Mouse (Mus musculus) brain, embryonic 14.5 days (tissue): ENCODE measurements around the gene Hnrnpdl. TPM values are rescaled to one million over a fixed set of nuclear protein-coding genes. Genes with fewer than 3 reads are reported as not detected.
A peak's percentile ranks its signal among the peaks of the same experiment; 100 is the strongest.

Experiments used
- DNase-seq: peaks from one replicate; pipeline ENCODE4 v3.0.0-alpha.2; 2011; ENCODE audit warnings: low read depth
- CTCF ChIP-seq: fragments of 200-500 bp; IDR thresholded peaks from 2 replicates; pipeline ENCODE4 v1.5.1; 2012; ENCODE audit warnings: inconsistent platforms, mild to moderate bottlenecking, moderate library complexity, borderline replicate concordance; ENCODE audit not compliant: insufficient read depth, insufficient read length; ENCODE audit errors: extremely low read depth
- POLR2A ChIP-seq: fragments of 200-500 bp; IDR thresholded peaks from 2 replicates; pipeline ENCODE4 v1.6.1; 2012; ENCODE audit warnings: mild to moderate bottlenecking, inconsistent platforms, borderline replicate concordance; ENCODE audit not compliant: poor library complexity, insufficient read depth, insufficient read length, severe bottlenecking; ENCODE audit errors: extremely low read depth
- polyA plus RNA-seq: library from polyadenylated mRNA; depleted of rRNA; stranded (reverse); fragments of >200 nt; gene quantifications from 2 replicates; pipeline ENCODE4 v1.2.3, GENCODE M21; 2012

Gene Hnrnpdl
- polyA plus RNA-seq, 1 experiment = 454 TPM

DNA sequence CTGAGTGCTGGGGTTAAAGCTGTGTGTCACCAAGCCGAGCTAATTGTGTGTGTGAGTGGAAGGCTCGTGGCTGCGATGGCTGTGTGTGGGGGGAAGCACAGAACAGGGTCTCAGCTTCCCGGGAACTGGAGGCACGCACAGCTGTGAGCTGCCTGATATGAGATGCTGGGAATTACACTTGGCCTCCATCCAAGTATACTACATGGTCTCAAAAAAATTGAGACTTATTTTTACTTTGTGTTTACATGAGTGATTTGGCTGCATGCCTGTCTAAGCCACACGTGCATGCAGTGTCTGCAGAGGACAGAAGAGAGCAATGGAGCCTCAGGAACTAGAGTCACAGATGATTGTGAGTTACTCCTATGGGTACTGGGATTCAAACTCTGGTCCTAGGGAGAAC, 9.4 kb downstream of the Hnrnpdl start:
- DNase-seq = peak; percentile 90

DNA sequence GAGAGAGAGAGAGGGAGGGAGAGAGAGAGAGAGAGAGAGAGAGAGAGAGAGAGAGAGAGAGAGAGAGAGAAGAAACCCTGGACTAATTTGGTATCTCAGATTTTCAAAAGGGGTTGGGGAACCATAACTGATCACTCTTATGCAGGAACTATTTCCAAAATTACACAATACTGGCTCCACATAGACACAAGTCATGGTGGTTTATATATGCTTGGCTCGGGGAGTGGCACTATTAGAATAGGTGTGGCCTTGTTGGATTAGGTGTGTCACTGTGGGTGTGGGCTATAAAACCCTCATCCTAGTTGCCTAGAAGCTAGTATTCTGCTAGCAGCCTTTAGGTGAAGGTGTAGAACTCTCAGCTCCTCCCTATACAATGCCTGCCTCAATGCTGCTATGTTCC, 14.6 kb downstream of the Hnrnpdl start:
- DNase-seq = no peak
- TF ChIP-seq POLR2A (no peak), CTCF (no peak)

More for the DNA sequence above, 9.4 kb downstream of the Hnrnpdl start:
- no peak for TF ChIP-seq CTCF
- no peak for TF ChIP-seq POLR2A

DNA sequence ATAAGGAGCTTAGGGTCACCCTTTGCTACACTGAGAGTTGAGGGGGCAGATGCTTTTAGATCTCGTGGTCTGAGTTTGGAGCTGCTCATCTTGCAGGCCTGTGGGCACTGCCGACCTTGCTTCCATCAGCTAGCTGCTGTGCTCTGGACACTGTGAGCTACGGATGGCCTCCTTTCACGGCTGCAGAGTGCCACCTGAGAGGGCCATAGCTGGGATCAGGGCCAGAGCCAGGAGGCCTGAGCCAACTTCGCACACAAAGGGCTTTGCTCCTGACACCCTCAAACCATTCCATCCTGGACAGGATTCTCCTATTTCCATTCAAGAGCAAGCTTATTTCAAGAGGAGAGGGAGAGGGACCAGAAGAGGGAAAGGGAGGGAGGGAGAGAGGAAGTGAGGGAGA, 15.1 kb downstream of the Hnrnpdl start:
- no peak for DNase-seq
- TF ChIP-seq POLR2A (no peak), CTCF (no peak)

DNA sequence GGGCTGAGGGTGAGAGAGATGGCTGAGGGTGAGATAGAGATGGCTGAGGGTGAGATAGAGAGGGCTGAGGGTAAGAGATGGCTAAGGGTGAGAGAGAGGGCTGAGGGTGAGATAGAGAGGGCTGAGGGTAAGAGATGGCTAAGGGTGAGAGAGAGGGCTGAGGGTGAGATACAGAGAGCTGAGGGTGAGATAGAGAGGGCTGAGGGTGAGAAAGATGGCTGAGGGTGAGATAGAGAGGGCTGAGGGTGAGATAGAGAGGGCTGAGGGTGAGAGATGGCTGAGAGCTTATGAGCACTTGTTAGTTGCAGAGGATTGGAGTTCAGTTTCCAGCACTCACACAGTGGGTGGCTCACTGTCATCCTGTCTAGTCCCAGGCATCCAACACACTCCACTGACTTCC, 19.4 kb downstream of the Hnrnpdl start:
- TF ChIP-seq POLR2A = no peak
- TF ChIP-seq CTCF = no peak

DNA sequence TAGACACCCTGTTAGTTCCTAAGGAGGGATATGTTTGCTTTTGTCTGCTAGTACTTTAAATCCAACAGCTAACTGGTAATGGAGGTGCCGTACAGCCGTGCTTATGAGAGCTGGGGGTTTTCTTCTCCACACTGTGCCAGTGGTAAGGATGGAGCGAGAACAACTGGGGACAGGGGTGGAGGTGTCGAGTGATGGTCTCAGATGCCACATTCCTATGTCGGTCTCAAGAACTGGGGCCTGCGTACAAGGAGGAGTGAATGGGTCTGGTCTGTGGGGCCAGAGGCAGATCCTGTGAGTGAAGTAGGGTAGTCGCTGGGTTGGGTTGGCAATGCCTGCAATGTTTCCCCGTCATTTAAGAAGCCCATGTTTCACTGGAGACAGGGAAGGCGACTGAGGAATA, 26.9 kb downstream of the Hnrnpdl start:
- no peak for TF ChIP-seq POLR2A
- TF ChIP-seq CTCF = no peak
- DNase-seq = no peak

More for the DNA sequence above, 19.4 kb downstream of the Hnrnpdl start:
- no peak for DNase-seq

DNA sequence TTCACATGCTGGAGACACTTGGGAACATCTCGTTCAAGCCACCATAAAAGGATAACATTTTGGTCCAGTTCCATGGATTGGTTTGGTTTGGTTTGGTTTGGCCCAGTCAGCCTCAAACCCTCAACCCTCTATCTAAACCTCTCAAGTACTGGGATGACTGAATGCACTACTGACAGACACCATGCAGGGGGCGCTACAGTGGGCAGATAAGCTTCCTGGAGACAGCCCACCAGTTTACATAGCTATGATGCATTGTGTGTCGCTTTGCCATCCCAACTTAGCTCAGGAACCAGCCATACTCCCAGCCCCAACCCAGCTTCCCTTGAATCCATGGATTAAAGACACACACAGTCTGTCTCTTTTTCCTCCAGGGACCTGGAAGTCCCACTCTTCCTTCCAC, 31.0 kb downstream of the Hnrnpdl start:
- DNase-seq = no peak
- TF ChIP-seq CTCF (no peak; the same call in 1 of the 2 replicates), POLR2A (no peak)

DNA sequence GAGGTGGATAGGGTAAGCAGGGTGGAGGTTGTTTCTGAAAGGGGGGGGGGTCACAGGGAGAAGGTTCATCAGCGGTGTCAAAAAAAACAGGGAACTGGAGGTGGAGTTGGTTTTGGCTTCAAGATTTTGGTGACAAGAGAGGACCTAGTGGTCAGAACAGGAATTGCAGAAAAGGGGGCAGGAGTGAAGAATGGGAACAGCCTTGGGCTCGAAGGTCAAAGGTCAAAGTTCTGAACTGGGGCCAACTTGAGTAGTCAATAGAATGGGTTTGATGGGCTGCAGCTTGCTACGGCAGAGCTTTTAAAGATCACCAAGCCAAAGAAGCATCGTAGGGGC, 32.5 kb downstream of the Hnrnpdl start:
- no peak for TF ChIP-seq POLR2A
- no peak for TF ChIP-seq CTCF
- DNase-seq = no peak

DNA sequence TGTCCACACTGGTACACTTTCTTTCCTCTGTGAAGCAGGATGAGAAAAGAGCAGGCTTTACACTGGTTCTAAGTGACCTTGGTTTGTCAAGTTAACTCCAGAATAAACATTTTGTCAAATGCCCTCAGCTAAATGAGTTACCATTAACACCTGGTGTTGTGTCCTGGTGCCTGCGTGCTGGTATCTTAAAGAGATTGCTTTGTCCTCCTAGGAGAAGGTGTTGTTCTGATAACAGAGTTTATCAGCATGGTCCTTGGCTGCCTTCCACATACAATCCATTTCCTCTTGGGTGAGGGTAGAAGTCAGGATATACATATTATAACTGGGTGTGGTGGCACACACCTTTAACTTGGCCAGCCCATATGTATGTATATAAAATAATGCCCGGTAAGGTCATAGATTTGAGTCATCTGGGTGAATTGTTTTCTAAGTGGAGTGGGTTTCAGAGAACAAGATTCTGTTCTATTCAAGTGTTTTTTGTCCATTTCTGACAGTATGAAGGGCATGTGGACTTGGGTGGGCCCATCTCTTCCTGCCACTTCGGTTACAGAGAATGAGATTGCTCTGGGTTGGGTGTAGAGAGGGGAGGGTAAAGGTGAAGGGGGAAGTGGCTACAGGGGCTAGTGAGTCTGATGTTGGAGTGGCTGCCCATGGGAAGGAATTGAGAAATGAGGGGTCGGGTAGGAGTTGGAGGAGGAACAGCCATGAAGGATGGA, 33.0 kb downstream of the Hnrnpdl start:
- no peak for DNase-seq
- TF ChIP-seq POLR2A = no peak
- no peak for TF ChIP-seq CTCF

DNA sequence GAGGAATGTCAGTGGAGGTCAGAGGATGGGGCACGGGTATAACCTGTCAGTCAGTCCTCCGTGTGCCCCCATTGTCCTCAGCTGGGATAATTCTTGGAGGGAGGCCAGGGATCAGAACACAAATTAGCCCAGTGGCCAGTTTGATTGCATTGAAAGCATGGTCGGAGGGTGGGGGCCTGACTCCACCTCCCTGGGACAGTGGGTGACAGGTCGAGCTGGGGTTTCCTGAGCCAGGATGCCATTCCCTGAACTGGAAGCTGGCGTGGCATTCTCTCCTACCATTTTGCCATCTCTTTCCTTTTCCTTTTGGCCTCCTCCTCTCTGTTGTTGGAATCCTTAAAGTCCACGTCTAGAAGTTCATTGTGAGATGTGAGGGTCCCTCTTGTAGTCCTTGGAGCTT, 33.6 kb downstream of the Hnrnpdl start:
- TF ChIP-seq POLR2A (no peak), CTCF (no peak)
- no peak for DNase-seq

DNA sequence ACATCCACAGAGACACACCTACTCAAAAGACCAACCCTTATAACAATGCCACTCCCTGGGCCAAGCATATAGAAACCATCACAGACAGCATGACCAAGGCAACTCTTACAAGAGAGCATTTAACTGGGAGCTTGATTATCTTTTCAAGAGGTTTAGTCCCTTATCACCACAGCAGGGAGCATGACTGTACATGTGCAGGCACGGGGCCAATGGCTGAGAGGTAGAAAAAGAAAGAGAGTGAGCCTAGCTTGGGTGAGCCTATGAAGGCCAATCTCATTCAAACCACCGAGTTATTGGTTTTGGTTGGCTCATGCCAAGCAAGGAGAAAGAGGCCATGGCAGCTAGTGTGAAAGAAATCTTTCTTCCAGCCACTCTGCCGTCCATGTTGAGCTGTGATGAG, 34.0 kb downstream of the Hnrnpdl start:
- no peak for TF ChIP-seq POLR2A
- no peak for TF ChIP-seq CTCF
- no peak for DNase-seq

DNA sequence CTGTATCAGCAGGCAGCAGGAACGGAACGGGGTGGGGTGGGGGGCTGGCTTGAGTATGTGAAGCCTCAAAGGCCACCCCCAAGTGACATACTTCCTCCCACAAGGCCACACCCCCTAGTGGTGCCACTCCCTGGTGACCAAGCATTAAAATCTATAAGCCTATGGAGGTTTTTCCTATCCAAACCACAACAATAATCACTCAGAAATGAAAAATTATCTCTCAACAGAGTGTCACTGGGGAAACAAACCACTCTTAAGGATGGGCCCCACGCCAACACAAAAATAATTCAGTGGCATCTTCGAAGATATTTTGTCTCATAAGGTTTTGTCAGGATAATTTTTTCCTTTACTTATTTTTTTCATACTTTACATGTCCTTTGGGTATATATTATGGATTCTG, 35.6 kb downstream of the Hnrnpdl start:
- no peak for TF ChIP-seq CTCF
- TF ChIP-seq POLR2A = no peak

DNA sequence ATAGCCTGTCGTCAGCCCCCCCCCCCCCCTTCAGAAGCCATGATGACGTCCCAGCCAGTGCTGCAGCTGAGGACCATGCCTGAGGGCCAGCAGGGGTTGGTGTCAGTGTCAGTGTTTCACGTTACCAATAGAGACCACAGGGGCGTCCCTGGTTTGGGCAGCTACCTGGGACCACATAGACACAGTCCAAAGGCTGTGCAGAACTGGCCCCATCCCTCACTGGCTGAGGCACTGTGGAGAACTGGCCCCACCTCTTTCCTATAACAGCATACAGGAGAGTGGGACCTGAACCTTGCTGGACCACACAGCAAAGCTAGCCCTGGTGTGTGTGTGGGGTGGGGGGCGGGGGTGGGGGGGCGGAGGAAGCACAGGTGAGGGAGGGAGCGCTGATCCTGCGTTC, 39.0 kb downstream of the Hnrnpdl start:
- no peak for TF ChIP-seq POLR2A
- TF ChIP-seq CTCF = no peak
- DNase-seq = no peak

More for the DNA sequence above, 35.6 kb downstream of the Hnrnpdl start:
- no peak for DNase-seq

DNA sequence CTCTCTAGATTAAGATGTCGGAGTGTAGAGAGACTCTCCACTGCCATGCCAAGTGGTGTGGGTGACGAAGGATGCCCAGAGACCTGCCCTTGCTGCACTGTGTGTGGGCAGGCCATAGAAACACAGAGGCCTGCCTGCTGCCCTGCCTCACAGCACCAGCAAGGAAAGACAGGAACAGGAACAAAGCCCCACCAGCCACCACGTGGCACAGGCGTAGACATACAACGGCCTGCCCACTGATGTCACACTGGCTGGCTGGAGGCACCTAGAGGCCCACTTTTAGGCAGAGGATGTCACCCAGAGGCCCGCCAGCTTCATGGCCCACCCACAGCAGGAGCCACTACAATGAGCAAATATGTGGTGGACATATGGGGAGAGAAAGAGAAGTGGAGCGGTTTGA, 39.4 kb downstream of the Hnrnpdl start:
- TF ChIP-seq CTCF (no peak), POLR2A (no peak)
- no peak for DNase-seq

DNA sequence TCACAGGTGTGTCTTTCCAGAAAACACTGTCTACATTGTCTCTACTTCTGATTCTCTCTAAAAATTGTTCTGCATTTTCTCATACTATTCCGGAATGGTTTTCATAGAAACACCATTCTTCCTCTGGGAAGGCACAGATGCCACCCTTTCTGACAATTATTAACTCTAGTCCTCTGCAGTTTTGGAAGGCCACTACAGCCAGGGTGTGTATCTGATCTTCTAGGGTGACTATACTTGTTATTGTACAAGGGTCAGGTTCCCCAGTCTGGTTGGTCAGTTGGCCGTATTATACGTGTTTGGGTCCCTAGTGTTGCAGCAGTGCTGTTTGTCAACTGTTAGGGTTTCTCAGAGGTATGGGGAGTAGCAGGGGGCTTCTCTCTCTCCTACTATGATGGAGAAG, 44.8 kb downstream of the Hnrnpdl start:
- no peak for TF ChIP-seq POLR2A
- TF ChIP-seq CTCF = no peak
- DNase-seq = no peak
